Mouse (Mus musculus): ENCODE measurements at regions not wholly inside any gene's neighbourhood (a gene's known extent, or its start where the extent isn't known, plus 50 kb on each side); places are given as distances from the start of the nearest gene placed in this dataset.

GRCm38 (mm10) chr13:20007561-20007960 is 82.8 kb upstream of the Elmo1 start:
- Histone ChIP-seq H3K36me3 (replicated peaks; ENCODE audit: control insufficient read depth, insufficient read depth) (no peaks in the 10 kb centered on the region), H3K9me3 (ENCODE audit: control insufficient read depth, low read length) (no peaks in the 10 kb centered on the region), H3K27me3 (ENCODE audit: control insufficient read depth, insufficient read depth, low read length) (no peaks in the 10 kb centered on the region), H3K4me2 (replicated peaks) (no peak overlapping the region), H3K9ac (no peak overlapping the region), H3K27ac (no peak overlapping the region), H3K4me3 (replicated peaks; ENCODE audit: low read length) (no peak overlapping the region), H3K4me1 (replicated peaks; ENCODE audit: control insufficient read depth, insufficient read depth, low read length) (no peaks in the 10 kb centered on the region)
- ATAC-seq (ENCODE audit: low FRiP score): no peak
- 89% methylated on average over 2 of the region's 2 CpGs for WGBS
- no peak for DNase-seq (ENCODE audit: low spot score)

- DNase-seq (ENCODE audit: low spot score): no peak
- 66% methylated on average over 2 of the region's 2 CpGs for WGBS
Measured at GRCm38 (mm10) chr13:19997606-19998005, 92.8 kb upstream of the Elmo1 start.

GRCm38 (mm10) chr13:19975621-19976020 is 114.8 kb upstream of the Elmo1 start:
- H3K4me2 ChIP-seq (replicated peaks): no peak overlapping the region
- no peaks in the 10 kb centered on the region for H3K9me3 ChIP-seq (ENCODE audit: control insufficient read depth, low read length)
- no peak overlapping the region for H3K4me3 ChIP-seq (replicated peaks; ENCODE audit: low read length)
- no peak for DNase-seq (ENCODE audit: low spot score)
- H3K27ac ChIP-seq: no peak overlapping the region
- H3K27me3 ChIP-seq (ENCODE audit: control insufficient read depth, insufficient read depth, low read length): no peaks in the 10 kb centered on the region
- no peak for ATAC-seq (ENCODE audit: low FRiP score)
- H3K9ac ChIP-seq: no peak overlapping the region
- no peaks in the 10 kb centered on the region for H3K4me1 ChIP-seq (replicated peaks; ENCODE audit: control insufficient read depth, insufficient read depth, low read length)
- no peaks in the 10 kb centered on the region for H3K36me3 ChIP-seq (replicated peaks; ENCODE audit: control insufficient read depth, insufficient read depth)

More at GRCm38 (mm10) chr13:19997606-19998005, 92.8 kb upstream of the Elmo1 start:
- no peaks in the 10 kb centered on the region for H3K4me1 ChIP-seq (replicated peaks; ENCODE audit: control insufficient read depth, insufficient read depth, low read length)
- H3K36me3 ChIP-seq (replicated peaks; ENCODE audit: control insufficient read depth, insufficient read depth): no peaks in the 10 kb centered on the region
- no peak overlapping the region for H3K9ac ChIP-seq
- H3K4me2 ChIP-seq (replicated peaks): no peak overlapping the region
- no peak overlapping the region for H3K27ac ChIP-seq
- no peak for ATAC-seq (ENCODE audit: low FRiP score)
- H3K9me3 ChIP-seq (ENCODE audit: control insufficient read depth, low read length): peaks cover 4% of the 10 kb centered on the region; the same call in 1 of the 2 replicates
- no peaks in the 10 kb centered on the region for H3K27me3 ChIP-seq (ENCODE audit: control insufficient read depth, insufficient read depth, low read length)
- no peak overlapping the region for H3K4me3 ChIP-seq (replicated peaks; ENCODE audit: low read length)

GRCm38 (mm10) chr13:19966566-19966965 is 123.8 kb upstream of the Elmo1 start:
- no peak overlapping the region for H3K4me3 ChIP-seq (replicated peaks; ENCODE audit: low read length)
- no peaks in the 10 kb centered on the region for H3K27me3 ChIP-seq (ENCODE audit: control insufficient read depth, insufficient read depth, low read length)
- no peak overlapping the region for H3K4me2 ChIP-seq (replicated peaks)
- H3K9me3 ChIP-seq (ENCODE audit: control insufficient read depth, low read length): no peaks in the 10 kb centered on the region
- no peak overlapping the region for H3K9ac ChIP-seq
- ATAC-seq (ENCODE audit: low FRiP score): no peak
- WGBS: 89% methylated on average over 1 of the region's 1 CpGs
- H3K4me1 ChIP-seq (replicated peaks; ENCODE audit: control insufficient read depth, insufficient read depth, low read length): no peaks in the 10 kb centered on the region
- H3K36me3 ChIP-seq (replicated peaks; ENCODE audit: control insufficient read depth, insufficient read depth): no peaks in the 10 kb centered on the region
- DNase-seq (ENCODE audit: low spot score): no peak
- H3K27ac ChIP-seq: no peak overlapping the region

- WGBS: 57% methylated on average over 3 of the region's 3 CpGs
- Histone ChIP-seq H3K9me3 (ENCODE audit: control insufficient read depth, low read length) (no peaks in the 10 kb centered on the region), H3K4me2 (replicated peaks) (no peak overlapping the region), H3K9ac (no peak overlapping the region), H3K4me3 (replicated peaks; ENCODE audit: low read length) (no peak overlapping the region), H3K27me3 (ENCODE audit: control insufficient read depth, insufficient read depth, low read length) (no peaks in the 10 kb centered on the region), H3K36me3 (replicated peaks; ENCODE audit: control insufficient read depth, insufficient read depth) (no peaks in the 10 kb centered on the region), H3K4me1 (replicated peaks; ENCODE audit: control insufficient read depth, insufficient read depth, low read length) (no peaks in the 10 kb centered on the region), H3K27ac (no peak overlapping the region)
- no peak for DNase-seq (ENCODE audit: low spot score)
- no peak for ATAC-seq (ENCODE audit: low FRiP score)
Measured at GRCm38 (mm10) chr13:19963031-19963430, 127.4 kb upstream of the Elmo1 start.

- no peaks in the 10 kb centered on the region for H3K4me1 ChIP-seq (replicated peaks; ENCODE audit: control insufficient read depth, insufficient read depth, low read length)
- H3K4me2 ChIP-seq (replicated peaks): no peak overlapping the region
- H3K4me3 ChIP-seq (replicated peaks; ENCODE audit: low read length): no peak overlapping the region
- no peaks in the 10 kb centered on the region for H3K9me3 ChIP-seq (ENCODE audit: control insufficient read depth, low read length)
- H3K27ac ChIP-seq: no peak overlapping the region
- no peaks in the 10 kb centered on the region for H3K36me3 ChIP-seq (replicated peaks; ENCODE audit: control insufficient read depth, insufficient read depth)
- no peaks in the 10 kb centered on the region for H3K27me3 ChIP-seq (ENCODE audit: control insufficient read depth, insufficient read depth, low read length)
- 98% methylated on average over 6 of the region's 6 CpGs for WGBS
- H3K9ac ChIP-seq: no peak overlapping the region
- DNase-seq (ENCODE audit: low spot score) (peak; percentile 3), ATAC-seq (ENCODE audit: low FRiP score) (no peak)
Measured at GRCm38 (mm10) chr13:19928761-19929160, 104.7 kb upstream of the Gpr141 start.

- 93% methylated on average over 3 of the region's 3 CpGs for WGBS
Measured at GRCm38 (mm10) chr13:19927807-19928206, 103.8 kb upstream of the Gpr141 start.

GRCm38 (mm10) chr13:19921084-19921827 is 97.2 kb upstream of the Gpr141 start:
- H3K9ac ChIP-seq: no peak overlapping the region
- no peak overlapping the region for H3K4me3 ChIP-seq (replicated peaks; ENCODE audit: low read length)
- H3K27me3 ChIP-seq (ENCODE audit: control insufficient read depth, insufficient read depth, low read length): no peaks in the 10 kb centered on the region
- ATAC-seq (ENCODE audit: low FRiP score): peak; percentile 67
- H3K27ac ChIP-seq: no peak overlapping the region
- WGBS: 68% methylated on average over 1 of the region's 1 CpGs
- H3K4me1 ChIP-seq (replicated peaks; ENCODE audit: control insufficient read depth, insufficient read depth, low read length): no peaks in the 10 kb centered on the region
- no peaks in the 10 kb centered on the region for H3K36me3 ChIP-seq (replicated peaks; ENCODE audit: control insufficient read depth, insufficient read depth)
- no peak overlapping the region for H3K4me2 ChIP-seq (replicated peaks)
- no peak for DNase-seq (ENCODE audit: low spot score)
- H3K9me3 ChIP-seq (ENCODE audit: control insufficient read depth, low read length): no peaks in the 10 kb centered on the region

More at GRCm38 (mm10) chr13:19927807-19928206, 103.8 kb upstream of the Gpr141 start:
- Histone ChIP-seq H3K4me1 (replicated peaks; ENCODE audit: control insufficient read depth, insufficient read depth, low read length) (no peaks in the 10 kb centered on the region), H3K27ac (no peak overlapping the region), H3K4me2 (replicated peaks) (no peak overlapping the region), H3K27me3 (ENCODE audit: control insufficient read depth, insufficient read depth, low read length) (no peaks in the 10 kb centered on the region), H3K4me3 (replicated peaks; ENCODE audit: low read length) (no peak overlapping the region), H3K9me3 (ENCODE audit: control insufficient read depth, low read length) (no peaks in the 10 kb centered on the region), H3K36me3 (replicated peaks; ENCODE audit: control insufficient read depth, insufficient read depth) (no peaks in the 10 kb centered on the region), H3K9ac (no peak overlapping the region)
- DNase-seq (ENCODE audit: low spot score): no peak
- ATAC-seq (ENCODE audit: low FRiP score): no peak

GRCm38 (mm10) chr13:19911860-19912584 is 88.0 kb upstream of the Gpr141 start:
- ATAC-seq (ENCODE audit: low FRiP score) (peak; percentile 77; the same call in 1 of the 2 replicates), DNase-seq (ENCODE audit: low spot score) (no peak)
- 24% methylated on average over 5 of the region's 5 CpGs for WGBS
- H3K27ac ChIP-seq: 0 out of 2 replicates have a peak overlapping the region, but pooled peaks have one; percentile 5
- H3K9ac ChIP-seq: no peak overlapping the region
- no peaks in the 10 kb centered on the region for H3K4me1 ChIP-seq (replicated peaks; ENCODE audit: control insufficient read depth, insufficient read depth, low read length)
- no peaks in the 10 kb centered on the region for H3K9me3 ChIP-seq (ENCODE audit: control insufficient read depth, low read length)
- no peaks in the 10 kb centered on the region for H3K36me3 ChIP-seq (replicated peaks; ENCODE audit: control insufficient read depth, insufficient read depth)
- no peak overlapping the region for H3K4me2 ChIP-seq (replicated peaks)
- no peaks in the 10 kb centered on the region for H3K27me3 ChIP-seq (ENCODE audit: control insufficient read depth, insufficient read depth, low read length)
- H3K4me3 ChIP-seq (replicated peaks; ENCODE audit: low read length): no peak overlapping the region
